Mouse (Mus musculus) olfactory bulb, adult 2 months (tissue): ENCODE measurements around the gene Olfr460.

Experiments used
- CTCF ChIP-seq: fragments of 200-500 bp; IDR thresholded peaks from 2 replicates; pipeline ENCODE4 v1.5.1; 2012; ENCODE audit warnings: low read depth, mild to moderate bottlenecking, low read length, moderate library complexity; ENCODE audit not compliant: insufficient read depth
- POLR2A ChIP-seq: fragments of 200-500 bp; IDR thresholded peaks from 2 replicates; pipeline ENCODE4 v1.6.1; 2012; ENCODE audit warnings: mild to moderate bottlenecking, low read depth, low read length, moderate library complexity; ENCODE audit not compliant: insufficient read depth

GRCm38 (mm10) chr6:40584336-40584735 lies 15.0 kb downstream of the Olfr460 start:
- TF ChIP-seq CTCF = no peak
- no peak for TF ChIP-seq POLR2A
